Mouse (Mus musculus) layer of hippocampus, postnatal 25 days (tissue): ENCODE measurements around the gene F7. TPM values are rescaled to one million over a fixed set of nuclear protein-coding genes. Genes with fewer than 3 reads are reported as not detected.

ENCODE experiments used
- DNase-seq, 2 experiments: peaks; one replicate each; pipeline ENCODE4 v3.0.0; 2022; ENCODE audit warnings: mixed read lengths in 2 of 2, low spot score in 1 of 2; ENCODE audit errors: extremely low spot score in 1 of 2
- total RNA-seq, 2 experiments: library from RNA; stranded (reverse); gene quantifications; 2 replicates each; pipeline ENCODE4 v1.2.3; 2021

The F7 gene
- total RNA-seq = not detected

- no peak for DNase-seq
Measured at GRCm38 (mm10) chr8:13025487-13026224, at the start of gene F7. TSS of gene F7 (plus strand) at chr8:13026034.

DNA sequence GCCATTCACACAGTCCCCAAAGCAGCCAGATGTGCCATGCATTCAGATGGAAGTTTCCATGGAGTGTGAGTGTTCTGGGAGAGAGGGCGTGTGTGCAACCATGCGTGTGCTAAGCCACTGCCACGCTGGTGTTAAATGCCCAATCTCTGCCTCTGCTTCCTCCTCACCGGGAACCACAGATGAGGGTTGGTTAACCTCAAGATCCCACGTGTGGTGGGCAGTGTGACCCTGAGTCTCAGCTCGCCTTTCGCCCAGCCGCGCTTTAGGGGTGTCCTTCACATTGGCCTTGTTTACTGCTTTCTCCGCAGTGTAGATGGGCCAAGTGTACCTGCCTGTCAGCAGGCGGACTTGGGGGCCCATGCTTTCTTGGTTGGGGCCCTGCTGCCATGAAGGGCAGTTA, 49.5 kb upstream of the F7 start:
- no peak for DNase-seq

DNA sequence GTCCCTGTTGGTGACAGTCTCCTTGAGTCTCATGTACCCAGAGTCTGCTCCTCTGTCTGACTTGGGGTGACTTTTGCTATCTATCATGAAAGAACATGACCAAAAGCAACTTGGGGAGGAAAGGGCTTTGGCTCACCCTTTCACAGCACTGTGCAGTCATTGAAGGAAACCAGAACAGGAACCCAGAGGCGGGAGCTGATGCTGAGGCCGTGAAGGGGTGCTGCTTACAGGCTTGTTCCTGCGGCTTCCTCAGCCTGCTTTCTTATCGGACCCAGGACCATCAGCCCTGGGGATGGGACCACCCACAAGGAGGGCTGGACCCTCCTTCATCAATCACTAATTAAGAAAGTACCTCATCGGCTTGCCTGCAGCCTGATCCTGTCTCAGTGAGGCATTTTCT, 49.1 kb upstream of the F7 start:
- no peak for DNase-seq

DNA sequence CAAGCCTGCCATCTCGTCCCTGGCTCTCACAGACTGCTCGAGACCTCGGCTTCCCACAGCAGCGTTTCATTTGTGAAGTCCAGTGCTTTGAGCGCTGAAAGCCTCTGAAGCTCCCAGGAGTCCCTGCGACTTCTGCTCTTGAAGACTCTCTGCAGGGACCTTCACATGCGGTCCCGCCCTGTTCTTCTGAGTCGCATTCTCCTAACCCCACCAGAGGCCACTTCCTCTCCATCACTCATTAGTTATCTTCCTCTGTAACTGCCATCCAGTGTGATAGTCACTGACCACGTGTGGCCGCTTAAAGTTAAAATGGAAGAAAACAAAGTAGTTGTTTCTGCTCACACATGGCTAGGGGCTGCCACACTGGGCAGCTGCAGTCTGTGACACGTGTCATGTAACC, 48.5 kb upstream of the F7 start:
- DNase-seq = no peak

DNA sequence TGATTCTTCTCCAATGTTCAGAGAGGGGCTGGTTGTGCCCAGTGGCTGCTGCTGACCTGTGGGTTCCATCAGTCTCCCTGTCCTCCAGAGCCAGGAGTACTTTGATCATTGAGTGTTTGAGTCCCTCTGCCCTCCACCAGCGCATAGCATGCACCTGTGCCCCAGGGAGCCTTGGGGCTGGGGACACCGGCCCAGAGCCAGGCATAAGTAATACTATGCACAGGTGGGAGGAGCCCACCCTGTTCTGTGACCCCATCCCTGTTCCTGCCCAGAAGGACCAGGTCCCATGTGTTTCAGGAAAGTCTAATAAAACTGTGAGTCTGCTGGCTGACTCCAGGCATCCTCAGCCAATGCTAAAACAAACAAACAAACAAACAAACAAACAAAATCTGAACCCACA, 47.5 kb upstream of the F7 start:
- no peak for DNase-seq

GRCm38 (mm10) chr8:12978726-12979125, 47.1 kb upstream of the F7 start:
- DNase-seq = peak in 1 of 2 experiments; percentile 59

DNA sequence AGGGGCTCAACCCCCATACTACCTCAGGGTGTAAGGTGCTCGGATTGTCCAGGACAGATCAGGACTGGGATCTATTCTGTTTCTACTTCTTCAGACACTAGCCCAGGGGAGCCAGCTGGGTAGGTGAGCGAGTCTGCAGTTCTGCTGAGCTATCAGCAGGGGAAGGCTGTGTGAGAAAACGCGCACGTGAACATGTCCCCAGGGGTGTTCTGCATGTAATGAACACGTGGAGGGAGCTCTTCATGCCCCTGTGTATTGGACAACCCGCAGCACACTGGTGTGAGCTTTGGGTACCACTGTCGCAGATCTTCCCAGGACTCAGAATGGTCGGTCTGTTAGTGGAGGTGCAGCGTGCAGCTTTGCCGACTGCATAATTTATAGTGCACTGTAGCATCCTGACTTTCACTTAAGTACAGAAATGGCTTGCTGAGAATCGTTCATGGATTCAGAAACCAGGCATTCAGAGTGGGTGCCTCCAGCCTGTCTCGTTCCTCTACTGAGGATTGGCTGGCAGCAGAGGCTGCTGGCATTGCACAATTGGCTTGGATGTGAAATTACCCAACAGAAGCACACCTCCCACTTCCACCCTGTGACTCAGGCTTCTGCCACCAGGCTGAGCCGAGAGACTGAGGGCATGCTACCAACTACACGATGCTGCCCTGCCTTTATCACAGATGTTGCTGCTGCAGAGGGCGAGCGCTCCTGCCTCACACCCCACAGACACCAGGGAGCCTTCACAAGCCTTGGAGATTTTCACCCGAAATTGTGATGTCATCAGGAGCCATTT, 42.0 kb upstream of the F7 start:
- DNase-seq = peak; percentile 59 to 62

DNA sequence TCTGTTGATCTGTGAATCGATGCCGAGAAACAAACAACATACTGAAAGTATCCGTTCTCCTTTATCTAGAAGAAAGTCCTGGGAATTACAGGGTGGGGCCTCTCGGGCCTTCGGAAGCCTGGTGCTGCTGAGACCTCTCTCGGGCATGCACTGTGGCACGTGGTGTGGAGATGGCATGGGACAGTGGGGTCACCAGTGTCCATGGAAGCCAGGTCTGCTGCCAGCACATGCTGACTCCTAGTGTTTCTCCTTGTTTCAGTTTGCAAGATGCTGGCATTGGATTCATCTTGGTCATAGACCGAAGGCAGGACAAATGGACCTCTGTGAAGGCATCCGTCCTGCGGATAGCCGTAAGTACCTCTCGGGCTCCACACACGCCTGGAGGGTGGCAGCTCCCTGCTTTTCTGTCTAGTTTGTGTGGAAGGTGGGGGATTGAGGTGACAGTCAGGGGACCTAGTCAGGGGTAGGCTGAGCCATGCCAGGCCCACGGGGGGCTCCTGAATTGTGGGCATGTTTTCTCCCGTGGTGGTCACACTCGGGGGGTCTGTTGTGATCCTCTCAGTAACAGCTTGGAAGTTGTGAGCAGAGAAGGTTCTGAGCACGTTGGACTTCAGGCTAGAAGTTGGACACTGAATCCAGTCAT, 41.1 kb upstream of the F7 start:
- peak in 1 of 2 experiments; percentile 26 for DNase-seq

DNA sequence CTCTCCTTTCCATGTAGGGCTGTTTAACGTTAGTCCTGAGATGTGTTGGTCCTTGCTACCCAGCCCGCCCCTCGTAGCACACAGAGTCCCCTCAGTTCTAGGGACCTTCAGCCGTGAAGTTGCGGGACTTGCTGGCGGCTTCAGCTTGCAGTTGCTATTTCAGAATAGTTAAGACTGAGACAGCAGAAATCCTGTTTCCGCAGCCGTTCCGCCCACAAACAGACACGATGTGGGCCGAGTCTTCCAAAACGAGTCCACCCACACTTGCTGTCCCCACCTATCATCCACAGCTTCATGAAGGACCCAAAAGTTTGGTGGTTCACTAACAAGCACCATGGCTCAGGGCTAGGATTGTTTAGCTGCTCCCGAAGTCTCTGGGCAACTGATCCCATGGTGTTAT, 40.6 kb upstream of the F7 start:
- peak in 1 of 2 experiments; percentile 33 for DNase-seq

DNA sequence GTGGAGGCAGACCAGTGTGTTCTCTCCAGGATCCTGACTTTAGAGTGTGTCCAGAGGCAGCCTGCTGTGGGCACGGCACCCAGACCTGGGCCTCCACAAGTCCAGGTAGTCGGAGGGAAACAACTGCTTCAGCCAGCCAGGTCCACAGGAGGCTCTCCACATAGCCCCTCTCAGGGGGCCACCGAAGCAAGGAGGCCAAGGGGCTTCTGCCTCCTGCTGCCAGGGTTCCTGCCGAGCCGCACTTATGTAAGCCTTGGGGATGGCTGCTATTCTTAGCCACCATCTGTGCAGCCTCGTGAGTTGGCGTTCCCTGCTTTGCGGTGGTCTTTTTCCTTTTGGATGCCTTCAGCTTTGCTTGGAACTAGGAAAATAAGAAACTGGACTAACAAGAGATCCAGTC, 38.3 kb upstream of the F7 start:
- DNase-seq = peak; percentile 40 to 59

- DNase-seq = no peak
Measured at GRCm38 (mm10) chr8:12988722-12989430, 37.0 kb upstream of the F7 start.

DNA sequence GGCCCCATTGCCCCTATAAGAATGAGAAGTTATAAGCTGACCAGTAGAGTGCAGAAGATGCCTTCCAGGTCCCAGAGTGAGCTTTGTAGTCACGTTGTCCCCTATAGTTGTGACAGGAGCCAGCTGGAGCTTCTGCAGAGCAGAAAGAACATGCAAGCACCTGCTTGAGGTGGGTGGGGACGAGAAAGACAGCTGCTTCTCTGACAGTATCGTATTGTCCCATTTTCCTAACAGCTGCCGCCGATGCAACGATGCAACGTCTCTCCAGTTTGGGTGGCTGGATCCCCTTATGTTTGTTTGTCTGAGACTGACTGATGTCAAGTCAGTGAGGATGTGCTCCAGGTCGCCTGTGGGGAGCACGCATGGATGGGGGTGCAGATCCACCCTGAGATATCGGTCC, 34.4 kb upstream of the F7 start:
- no peak for DNase-seq

DNA sequence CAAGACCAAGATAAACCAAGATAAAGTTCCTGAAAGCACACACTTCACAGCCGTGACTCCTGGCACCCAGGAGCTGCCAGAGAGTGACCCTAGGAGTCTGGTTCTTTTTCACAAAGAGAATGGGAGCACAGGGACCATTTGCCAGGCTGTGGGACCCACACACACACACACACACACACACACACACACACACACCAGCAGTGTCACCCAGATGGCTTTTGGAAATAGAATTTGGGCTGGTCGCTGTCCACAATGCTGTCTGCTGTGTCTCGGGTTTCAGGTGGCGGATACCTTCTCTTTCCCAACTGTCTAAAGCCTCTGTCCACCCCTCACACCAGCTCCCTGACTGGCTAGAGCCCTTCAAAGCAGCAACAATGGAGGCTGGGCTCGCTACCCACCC, 31.4 kb upstream of the F7 start:
- DNase-seq = no peak

- no peak for DNase-seq
Measured at GRCm38 (mm10) chr8:12995481-12995880, 30.4 kb upstream of the F7 start.

DNA sequence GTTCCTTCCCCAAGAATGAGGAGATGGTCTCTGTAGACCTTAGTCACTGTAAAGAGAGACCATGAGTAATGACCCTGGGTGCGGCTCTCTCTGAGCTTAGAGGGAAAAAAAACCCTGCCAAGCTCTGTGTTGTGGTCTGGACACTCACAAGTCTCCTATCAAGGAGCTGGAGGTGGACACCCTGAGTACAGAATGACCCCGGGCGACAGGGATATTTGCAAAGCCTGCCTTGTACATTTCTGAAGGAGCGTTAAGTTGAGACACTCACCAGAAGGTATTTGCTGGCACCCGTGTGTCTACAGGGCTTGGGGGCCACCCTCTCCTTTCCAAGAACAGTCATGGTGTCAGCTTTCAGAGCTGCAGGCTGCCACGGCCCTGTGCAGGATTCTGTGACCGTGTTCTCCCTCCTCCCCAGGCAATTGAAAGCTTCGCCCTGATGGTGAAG, 29.0 kb upstream of the F7 start:
- no peak for DNase-seq

GRCm38 (mm10) chr8:12998331-12998730, 27.5 kb upstream of the F7 start:
- DNase-seq = no peak

GRCm38 (mm10) chr8:12999793-13000192, 26.0 kb upstream of the F7 start:
- DNase-seq = no peak

- no peak for DNase-seq
Measured at GRCm38 (mm10) chr8:13007458-13007857, 18.4 kb upstream of the F7 start.

- no peak for DNase-seq
Measured at GRCm38 (mm10) chr8:13010313-13010712, 15.5 kb upstream of the F7 start.

DNA sequence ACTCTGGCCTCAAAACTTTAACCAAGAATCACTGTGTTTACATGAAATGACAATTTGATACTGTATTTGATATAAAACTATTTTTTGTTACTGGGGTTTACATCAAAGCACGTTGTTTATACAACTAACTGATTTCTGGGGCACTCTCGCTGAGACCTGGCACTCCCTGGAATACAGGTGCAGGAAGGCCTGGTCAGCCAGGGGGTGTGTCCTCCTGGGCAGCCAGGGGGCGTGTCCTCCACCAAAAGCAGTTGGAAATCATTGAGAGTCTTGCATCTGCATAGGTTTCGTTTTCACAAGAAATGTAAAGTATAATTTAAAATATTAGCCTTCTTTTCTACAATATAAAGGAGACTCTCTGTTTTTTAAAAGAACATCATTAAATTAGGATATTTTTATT, 6.3 kb upstream of the F7 start:
- no peak for DNase-seq

DNA sequence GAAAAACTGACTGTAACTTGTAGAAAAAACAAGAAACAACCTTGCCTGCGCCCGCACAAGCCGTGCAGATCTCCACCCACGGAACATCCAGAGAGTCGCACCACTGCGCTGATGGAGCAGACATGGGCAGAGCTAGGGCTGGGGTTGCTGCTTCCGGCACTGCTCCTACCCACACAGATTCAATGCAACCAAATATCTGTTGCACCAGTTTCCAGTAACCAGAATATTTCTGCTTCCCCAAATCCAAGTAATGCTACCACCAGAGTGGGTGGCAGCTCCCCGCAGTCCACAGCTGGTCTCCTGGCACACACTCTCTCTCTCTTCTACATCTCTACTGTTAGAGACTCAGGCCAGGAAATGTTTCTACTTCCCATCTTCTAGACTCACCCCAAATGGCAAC, 4.0 kb upstream of the F7 start:
- DNase-seq = no peak
